Mouse (Mus musculus): Measurements from ENCODE around the gene Spindoc.
A peak's percentile ranks its signal among the peaks of the same experiment; 100 is the strongest.

The Spindoc gene

DNA sequence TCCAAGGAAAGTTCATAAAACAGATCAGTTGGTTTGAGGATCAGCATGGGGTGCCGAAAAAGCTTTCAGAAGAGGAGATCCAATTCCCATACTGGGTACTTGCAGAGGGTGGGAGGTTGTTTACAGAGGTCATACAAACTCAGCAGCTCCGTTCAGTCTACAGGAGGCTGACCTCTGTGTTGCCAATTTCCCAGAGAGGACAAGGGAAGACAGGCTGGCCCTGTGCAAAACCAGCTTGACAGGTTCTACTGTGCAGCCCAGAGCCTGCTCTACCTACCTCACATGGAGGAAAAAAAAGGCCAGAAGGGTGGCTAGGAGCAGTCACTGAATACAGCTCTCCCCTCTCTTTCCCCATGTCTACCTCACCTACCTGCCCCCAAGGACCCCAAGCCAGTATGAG lies 48.7 kb downstream of the Spindoc start:
- DNase-seq: no peak

DNA sequence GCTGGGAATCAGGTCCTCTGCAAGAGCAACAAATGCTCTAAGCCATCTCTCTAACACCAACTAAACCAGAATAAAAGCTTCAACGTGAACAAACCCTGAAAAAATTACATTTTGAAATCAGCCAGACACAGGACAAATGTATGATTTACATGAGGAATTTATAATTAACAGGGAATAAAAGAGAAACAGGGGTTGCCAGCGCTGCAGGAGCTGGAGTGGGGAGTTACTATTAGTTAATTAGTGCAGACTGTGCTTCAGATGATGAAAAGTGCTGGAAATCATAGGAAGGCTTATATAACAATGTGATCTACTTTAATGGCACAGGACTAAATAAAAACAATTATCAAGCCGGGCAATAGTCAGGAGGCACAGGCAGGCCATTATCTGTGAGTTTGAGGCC lies 61.4 kb downstream of the Spindoc start:
- no peak for DNase-seq

DNA sequence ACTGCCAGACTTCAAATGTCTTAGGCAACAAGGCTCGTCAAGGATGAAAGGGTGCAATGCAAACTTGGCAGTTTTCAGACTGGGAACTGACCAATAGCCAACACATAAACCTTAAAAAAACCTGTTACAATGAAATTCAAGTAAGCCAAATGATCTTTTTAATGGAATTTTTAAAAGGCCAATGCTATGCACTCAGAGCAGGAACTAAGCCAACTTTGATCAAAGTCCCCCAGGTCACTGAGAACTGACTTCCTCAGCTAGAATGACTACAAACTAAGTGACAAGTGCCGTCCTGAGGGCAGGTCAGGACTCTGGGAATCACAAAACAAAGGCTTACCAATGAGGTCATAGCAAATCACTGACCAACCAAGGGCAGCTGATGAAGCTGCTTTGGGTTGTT lies 62.6 kb downstream of the Spindoc start:
- DNase-seq: no peak

DNA sequence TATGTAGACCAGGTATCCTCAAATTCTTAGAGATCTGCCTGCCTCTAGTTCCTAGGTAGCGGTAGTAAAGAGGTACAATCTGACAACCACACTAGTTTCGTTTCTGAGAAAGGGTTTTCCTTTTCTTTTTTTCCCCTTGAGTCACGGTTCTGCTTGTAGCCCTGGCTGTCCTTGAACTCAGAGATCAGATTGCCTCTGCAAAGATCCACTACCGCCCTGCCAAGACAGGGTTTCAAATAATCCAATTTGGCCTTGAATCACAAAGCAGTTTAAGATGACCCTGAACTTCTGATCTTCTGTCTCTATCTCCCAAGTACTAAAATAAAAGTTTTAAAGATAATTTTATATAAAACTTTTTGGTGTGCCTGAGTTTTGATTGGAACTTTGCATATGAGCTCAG lies 65.1 kb downstream of the Spindoc start:
- DNase-seq: no peak

DNA sequence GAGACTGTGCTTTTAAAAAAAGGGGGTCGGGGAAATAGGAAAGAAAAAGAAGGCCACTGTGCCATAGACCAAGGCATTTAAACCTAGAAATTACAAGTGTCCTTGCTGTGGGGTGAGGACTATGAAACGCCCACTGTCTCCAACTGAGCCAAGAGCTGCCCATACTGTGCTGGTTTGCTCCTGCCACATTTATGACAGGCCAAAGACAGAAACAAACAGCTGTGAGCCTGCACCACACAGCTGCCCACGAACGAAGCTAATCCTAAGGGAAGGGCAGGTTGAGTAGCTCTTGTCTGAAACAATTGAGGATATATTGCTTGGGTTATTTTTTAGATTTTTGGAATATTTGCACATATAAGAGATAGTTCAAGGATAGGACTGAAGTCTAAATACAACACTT lies 66.0 kb downstream of the Spindoc start:
- DNase-seq: no peak

DNA sequence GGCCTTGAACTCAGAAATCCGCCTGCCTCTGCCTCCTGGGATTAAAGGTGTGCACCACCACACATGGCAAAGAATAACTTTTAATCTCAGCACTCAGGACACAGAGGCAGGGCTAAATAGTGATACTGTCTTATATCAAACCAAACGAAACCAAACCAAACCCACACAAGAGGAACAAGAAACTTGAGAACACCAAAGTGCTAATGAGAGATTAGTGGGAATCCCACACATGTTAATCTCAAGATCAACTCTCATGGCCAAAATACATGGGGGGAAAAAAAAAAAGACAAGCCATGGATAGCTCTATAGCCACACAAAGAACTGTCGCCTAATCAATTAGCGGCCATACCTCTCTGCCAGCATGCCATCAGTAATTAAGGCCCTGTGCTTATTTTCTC lies 67.2 kb downstream of the Spindoc start:
- DNase-seq: no peak

DNA sequence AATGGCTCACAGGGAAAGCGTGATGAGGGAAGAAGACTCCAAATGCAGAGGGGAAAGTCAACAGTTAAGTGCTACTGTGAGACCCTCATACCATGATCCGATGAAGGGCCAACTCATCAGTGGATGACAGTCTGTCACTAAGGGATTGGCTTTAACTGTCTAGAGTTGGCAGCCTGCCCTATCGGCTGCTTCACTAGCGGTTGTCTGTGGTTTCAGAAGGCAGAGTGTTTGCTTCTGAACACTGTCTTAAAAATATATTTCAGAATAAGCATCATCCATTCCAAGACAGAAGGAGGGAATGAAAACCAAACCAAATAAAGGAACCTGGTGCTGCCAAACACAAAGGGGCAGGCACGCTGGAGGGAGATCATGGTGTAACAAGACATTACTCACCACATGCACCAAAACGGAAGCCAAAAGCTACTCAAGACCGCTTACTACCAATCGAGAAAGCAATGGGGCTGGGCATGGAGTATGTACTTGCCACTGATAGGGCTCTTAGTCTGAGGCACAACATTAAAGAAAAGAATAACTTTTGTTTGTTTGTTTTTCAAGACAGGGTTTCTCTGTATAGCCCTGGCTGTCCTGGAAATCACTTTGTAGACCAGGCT lies 67.7 kb downstream of the Spindoc start:
- DNase-seq: no peak

DNA sequence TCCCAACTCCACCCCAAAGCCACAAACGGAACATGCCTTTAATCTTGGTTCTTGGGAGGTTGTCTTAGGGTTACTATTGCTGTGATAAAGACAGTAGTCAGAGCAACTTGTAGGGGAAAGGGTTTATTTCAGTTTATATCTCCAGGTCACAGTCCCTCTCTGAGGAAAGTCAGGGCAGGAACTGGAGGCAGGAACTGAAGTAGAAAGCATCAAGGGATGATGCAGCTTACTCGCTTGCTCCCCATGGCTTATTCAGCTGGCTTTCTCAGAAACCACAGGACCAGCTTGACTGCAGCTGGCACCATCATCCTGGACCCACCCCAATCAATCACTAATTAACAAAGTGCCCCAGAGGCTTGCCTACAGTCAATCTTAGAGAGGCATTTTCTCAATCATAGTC lies 69.1 kb downstream of the Spindoc start:
- no peak for DNase-seq

DNA sequence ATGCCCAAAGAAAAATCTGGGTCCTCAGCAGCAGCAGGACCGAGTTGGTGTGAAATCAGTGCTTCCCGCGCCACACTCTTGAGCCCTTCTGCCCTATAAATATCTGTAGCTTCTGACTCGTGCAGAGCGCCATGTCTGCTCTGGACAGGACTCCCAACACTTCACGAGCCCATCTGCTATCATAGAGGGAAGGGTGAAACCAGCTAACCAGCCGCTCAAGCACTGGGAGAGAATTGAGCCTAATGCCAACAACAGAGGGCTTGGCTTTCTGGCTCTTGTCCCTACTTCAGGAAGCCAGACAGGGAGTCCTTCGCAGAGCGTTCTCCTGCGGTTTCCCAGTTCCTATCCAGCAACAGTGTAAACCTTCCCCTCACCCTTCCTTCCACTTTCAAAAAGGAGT lies 71.5 kb downstream of the Spindoc start:
- no peak for DNase-seq

DNA sequence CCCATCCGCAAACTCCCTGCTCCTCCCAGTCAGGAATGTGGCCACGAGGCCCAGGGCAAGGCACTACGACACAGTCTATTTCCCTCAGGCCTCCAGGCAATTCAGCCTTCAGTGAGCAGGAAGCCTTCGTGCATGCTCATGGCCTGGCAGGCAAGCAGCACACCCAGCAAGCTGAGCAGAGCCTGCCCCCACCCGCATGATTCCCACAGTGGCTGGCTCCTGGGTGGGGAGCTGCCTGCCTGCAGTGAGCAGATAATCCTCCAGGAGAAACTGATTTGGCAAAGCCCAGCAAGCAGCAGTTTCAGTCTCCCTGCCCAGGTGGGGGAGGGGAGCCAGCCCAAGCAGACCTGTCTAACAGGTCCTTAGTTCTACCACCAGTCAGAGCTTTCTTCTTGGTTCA lies 72.1 kb downstream of the Spindoc start:
- DNase-seq: peak; percentile 48

DNA sequence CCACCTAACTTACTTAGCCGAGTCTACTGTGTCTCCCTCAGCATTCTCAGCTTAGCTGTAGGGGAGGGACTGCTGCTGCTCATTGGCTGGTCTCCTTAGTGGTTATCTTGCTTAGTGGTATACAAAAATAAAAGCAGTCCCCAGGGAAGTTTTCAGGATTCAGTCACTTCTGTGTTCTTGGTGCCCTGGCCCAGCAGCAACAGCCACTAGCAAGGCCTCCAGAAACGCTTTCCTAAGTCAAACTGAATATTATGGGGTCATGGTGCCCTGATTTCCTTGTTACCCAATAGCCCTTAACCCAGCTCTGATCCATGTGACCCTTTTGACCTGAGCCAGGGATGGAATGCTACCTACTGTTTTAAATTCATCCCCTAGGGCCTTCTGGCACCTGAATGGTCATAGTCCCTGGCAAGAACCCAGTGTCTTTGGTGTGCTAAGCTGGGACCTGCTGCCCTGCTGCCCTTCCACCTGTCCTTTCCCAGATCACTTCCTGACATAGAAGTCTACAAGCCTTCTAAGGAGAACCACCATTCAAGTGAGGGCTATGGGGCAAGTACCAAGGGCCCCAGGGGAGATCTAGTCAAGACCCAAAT lies 73.0 kb downstream of the Spindoc start:
- DNase-seq: no peak

DNA sequence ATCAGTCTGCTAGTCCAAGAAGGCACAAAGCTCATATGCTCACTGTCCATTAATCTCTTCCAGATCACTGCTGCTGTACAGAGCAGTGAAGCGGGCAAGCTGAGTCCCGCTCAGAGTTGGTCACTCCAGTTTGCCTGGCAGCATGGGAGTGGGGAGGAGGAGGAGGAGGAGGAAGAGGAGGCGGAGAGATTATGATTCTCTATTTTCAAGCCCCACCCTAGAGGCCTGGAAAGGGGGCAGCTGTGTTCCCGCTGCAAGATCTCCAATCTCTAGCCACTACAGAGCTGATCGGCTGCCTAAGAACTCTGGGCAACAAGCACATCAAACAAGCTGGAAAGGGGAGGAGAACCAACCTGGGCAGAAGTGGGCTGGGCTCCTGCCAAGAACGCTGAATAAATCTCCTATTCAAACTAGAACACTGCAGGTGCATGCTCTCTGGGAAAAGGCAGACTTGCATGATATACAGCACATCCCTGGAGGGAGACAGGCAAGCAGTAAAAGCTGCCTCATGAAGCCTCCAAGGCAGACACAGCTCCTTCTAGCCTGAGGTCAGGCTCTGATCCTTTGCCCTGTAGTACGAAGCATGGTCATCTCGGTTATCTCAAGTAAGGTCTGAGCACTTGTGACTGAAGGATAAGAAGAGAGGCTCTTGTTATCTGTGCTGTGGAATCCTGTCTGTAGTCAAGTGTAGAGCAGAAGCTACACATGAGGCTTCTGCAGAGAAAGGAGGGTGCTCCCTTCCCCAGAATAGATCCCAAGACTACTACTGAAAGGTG lies 74.6 kb downstream of the Spindoc start:
- peak; percentile 25 for DNase-seq

DNA sequence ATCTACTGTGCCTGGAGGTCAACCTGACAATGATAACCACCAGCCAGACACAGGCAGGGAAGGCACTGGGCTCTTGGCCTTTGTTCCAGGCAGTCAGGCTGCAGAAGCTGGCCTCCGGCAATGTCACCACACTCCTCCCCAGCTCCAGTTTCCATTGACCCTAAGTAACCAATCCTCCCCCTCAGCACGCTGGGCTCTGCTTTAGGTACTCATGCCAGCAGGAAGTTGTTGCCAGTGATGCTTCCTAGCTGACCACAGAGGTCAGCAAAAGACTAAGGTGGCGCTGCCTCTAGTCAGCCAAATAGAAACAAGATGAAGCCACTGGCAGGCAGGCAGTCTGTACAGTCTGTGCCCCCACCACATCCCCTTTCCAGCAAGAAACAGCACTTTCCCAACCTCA lies 75.8 kb downstream of the Spindoc start:
- no peak for DNase-seq

DNA sequence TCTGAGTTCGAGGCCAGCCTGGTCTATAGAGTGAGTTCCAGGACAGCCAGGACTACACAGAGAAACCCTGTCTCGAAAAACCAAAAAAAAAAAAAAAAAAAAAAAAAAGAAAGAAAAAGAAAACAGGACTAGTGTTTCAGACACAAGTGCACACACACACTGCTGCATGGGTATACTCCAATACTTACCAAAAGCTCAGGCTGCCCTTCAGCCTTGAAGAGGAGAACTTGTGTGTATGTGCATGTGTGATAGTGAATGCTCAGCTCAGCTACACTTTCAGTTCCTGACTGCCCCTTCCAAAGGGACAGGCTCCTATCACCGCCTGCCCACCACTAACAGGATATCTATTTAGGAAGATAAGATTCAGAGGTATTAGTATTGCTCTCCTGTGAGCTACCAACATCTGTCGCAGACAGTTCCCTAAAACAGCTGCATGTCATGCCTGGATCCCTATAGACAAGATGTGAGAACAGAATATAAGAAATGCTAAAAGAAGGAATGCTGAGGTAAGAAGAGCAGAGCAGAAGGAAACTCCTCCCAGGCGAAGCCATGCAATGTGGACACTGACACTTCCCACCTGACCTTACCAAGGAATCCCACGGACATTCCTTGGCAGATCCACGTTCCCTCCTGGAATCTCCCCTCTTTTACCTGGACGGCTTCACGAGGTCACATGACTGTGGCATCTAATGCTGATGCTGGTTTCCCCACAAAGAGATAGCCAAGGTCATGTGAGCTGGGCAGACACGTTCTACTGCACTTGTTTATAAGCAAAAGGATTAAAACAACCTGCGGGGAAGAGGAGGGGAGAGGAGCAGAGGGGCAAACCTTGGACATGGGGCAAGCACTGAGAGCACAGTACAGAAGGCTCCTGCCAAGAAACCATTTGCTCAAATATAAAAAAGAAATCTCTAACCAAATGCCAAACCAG lies 77.1 kb downstream of the Spindoc start:
- DNase-seq: no peak

DNA sequence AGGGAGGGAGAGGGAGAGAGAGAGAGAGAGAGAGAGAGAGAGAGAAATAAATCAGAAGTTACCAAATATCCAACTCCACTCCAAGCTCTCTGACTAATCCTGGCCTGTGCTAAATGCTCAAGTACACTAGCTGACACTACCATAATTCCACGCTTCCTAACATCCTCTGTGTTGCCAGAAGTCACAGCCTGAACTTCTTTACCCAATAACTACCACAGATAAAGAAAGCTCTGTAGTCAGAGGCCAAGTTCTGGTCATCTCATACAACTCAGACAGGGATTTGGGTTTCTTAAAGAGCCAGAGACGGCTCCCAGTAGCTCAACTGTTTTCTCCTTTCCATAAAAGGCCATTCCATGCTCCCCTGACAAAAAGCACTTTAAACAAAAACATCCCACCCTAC lies 78.0 kb downstream of the Spindoc start:
- DNase-seq: no peak
